Mouse (Mus musculus) splenic B cell, adult 2 months (primary cell): Measurements from ENCODE around the gene Wdr17.

Experiments
- DNase-seq: peaks from one replicate; pipeline ENCODE4 v3.0.0-alpha.2; 2011; ENCODE audit warnings: low read depth, low spot score
- H3K27me3 ChIP-seq: 2 replicates; pipeline ENCODE4 v1.6.1; 2012; ENCODE audit warnings: mild to moderate bottlenecking, low read length, moderate library complexity, mixed read lengths; ENCODE audit not compliant: control insufficient read depth, poor library complexity, insufficient read depth, severe bottlenecking
- H3K36me3 ChIP-seq: 2 replicates; pipeline ENCODE4 v1.6.1; 2012; ENCODE audit warnings: mild to moderate bottlenecking, low read length, moderate library complexity, mixed read lengths; ENCODE audit not compliant: control insufficient read depth, poor library complexity, insufficient read depth, severe bottlenecking

The Wdr17 gene

GRCm38 (mm10) chr8:54886987-54887785, at the start of gene Wdr17:
Wdr17 (minus strand) TSS chr8:54887184.
- DNase-seq: no peak
- no peaks in the 10 kb centered on the region for H3K36me3 ChIP-seq
- no peaks in the 10 kb centered on the region for H3K27me3 ChIP-seq

GRCm38 (mm10) chr8:54932306-54932705, 45.3 kb upstream of the Wdr17 start:
- Histone ChIP-seq H3K27me3 (no peaks in the 10 kb centered on the region), H3K36me3 (no peaks in the 10 kb centered on the region)
- no peak for DNase-seq

- no peak for DNase-seq
- Histone ChIP-seq H3K36me3 (no peaks in the 10 kb centered on the region), H3K27me3 (no peaks in the 10 kb centered on the region)
Observed at GRCm38 (mm10) chr8:54924936-54925335, 38.0 kb upstream of the Wdr17 start.

- Histone ChIP-seq H3K36me3 (no peaks in the 10 kb centered on the region), H3K27me3 (no peaks in the 10 kb centered on the region)
- no peak for DNase-seq
Observed at GRCm38 (mm10) chr8:54922160-54922855, 35.3 kb upstream of the Wdr17 start.

- H3K27me3 ChIP-seq: no peaks in the 10 kb centered on the region
- DNase-seq: no peak
- H3K36me3 ChIP-seq: no peaks in the 10 kb centered on the region
Observed at GRCm38 (mm10) chr8:54917710-54918109, 30.7 kb upstream of the Wdr17 start.

GRCm38 (mm10) chr8:54912891-54913290, 25.9 kb upstream of the Wdr17 start:
- no peaks in the 10 kb centered on the region for H3K27me3 ChIP-seq
- H3K36me3 ChIP-seq: no peaks in the 10 kb centered on the region

GRCm38 (mm10) chr8:54899444-54899843, 12.5 kb upstream of the Wdr17 start:
- no peaks in the 10 kb centered on the region for H3K27me3 ChIP-seq
- no peak for DNase-seq
- no peaks in the 10 kb centered on the region for H3K36me3 ChIP-seq

More at GRCm38 (mm10) chr8:54912891-54913290, 25.9 kb upstream of the Wdr17 start:
- no peak for DNase-seq

- no peaks in the 10 kb centered on the region for H3K27me3 ChIP-seq
- DNase-seq: no peak
- no peaks in the 10 kb centered on the region for H3K36me3 ChIP-seq
Observed at GRCm38 (mm10) chr8:54894637-54895322, 7.8 kb upstream of the Wdr17 start.

- no peak for DNase-seq
- Histone ChIP-seq H3K36me3 (no peaks in the 10 kb centered on the region), H3K27me3 (no peaks in the 10 kb centered on the region)
Observed at GRCm38 (mm10) chr8:54894180-54894579, 7.2 kb upstream of the Wdr17 start.

GRCm38 (mm10) chr8:54886560-54886959, 424 bp downstream of the Wdr17 start:
- no peaks in the 10 kb centered on the region for H3K27me3 ChIP-seq
- DNase-seq: no peak
- H3K36me3 ChIP-seq: no peaks in the 10 kb centered on the region

- DNase-seq: no peak
Observed at GRCm38 (mm10) chr8:54876458-54876857, 10.5 kb downstream of the Wdr17 start.

GRCm38 (mm10) chr8:54864761-54865064, 22.3 kb downstream of the Wdr17 start:
- DNase-seq: no peak
- no peaks in the 10 kb centered on the region for H3K36me3 ChIP-seq

More at GRCm38 (mm10) chr8:54876458-54876857, 10.5 kb downstream of the Wdr17 start:
- Histone ChIP-seq H3K27me3 (no peaks in the 10 kb centered on the region), H3K36me3 (no peaks in the 10 kb centered on the region)

GRCm38 (mm10) chr8:54864038-54864760, 22.8 kb downstream of the Wdr17 start:
- Histone ChIP-seq H3K36me3 (no peaks in the 10 kb centered on the region), H3K27me3 (no peaks in the 10 kb centered on the region)
- DNase-seq: no peak

More at GRCm38 (mm10) chr8:54864761-54865064, 22.3 kb downstream of the Wdr17 start:
- H3K27me3 ChIP-seq: no peaks in the 10 kb centered on the region

GRCm38 (mm10) chr8:54836029-54836959, 50.7 kb downstream of the Wdr17 start:
- DNase-seq: no peak
- H3K36me3 ChIP-seq: no peaks in the 10 kb centered on the region
- H3K27me3 ChIP-seq: no peaks in the 10 kb centered on the region
